Comparison of ENCODE assay signal across 1 mouse cellular context in the genomic region with DNA sequence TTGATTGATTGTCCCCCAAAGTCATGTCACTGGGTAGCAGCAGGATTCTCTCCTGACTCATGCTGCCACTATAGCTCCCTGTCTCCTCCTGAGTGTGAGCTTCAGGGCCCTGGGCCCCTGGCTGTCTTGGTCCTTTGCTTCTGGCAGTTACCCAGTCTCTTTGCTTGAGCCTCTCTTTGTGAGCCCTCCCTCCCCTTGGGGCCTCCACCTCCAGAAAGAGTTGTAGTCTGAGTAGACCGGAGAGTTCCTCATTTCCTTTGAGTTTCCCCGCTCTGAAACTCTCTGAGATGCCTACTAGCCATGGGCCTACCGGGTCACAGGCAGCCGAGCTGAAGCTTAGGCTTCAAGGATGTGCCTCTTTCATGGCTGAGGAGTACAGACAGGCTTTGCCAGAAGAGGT.
TF ChIP-seq lines count a peak whose summit lies in the region.

No protein-coding gene starts in this region.

TF ChIP-seq in MEL, 35 proteins besides CTCF, POLR2A, EP300 and RAD21:
- no peak for TF ChIP-seq ZMIZ1 (IDR thresholded peaks at IDR 0.05; ENCODE audit: low read depth, low read length)
- no peak for TF ChIP-seq POLR2AphosphoS5 (IDR thresholded peaks at IDR 0.05; ENCODE audit: borderline replicate concordance, low read depth, low read length)
- no peak for TF ChIP-seq USF2 (IDR thresholded peaks at IDR 0.05; ENCODE audit: borderline replicate concordance in 1 of 2, insufficient read depth in 1 of 2, low read depth in 1 of 2, low read length in 2 of 2)
- no peak for TF ChIP-seq ZKSCAN1 (IDR thresholded peaks at IDR 0.05; ENCODE audit: low read depth, low read length)
- no peak for TF ChIP-seq ZNF384 (IDR thresholded peaks at IDR 0.05; ENCODE audit: low read depth, low read length)
- TF ChIP-seq UBTF (IDR thresholded peaks at IDR 0.05; ENCODE audit: borderline replicate concordance, insufficient read depth, low read depth, low read length): no peak
- no peak for TF ChIP-seq MEF2A (IDR thresholded peaks at IDR 0.05; ENCODE audit: extremely low read depth, insufficient replicate concordance, low read depth, low read length, poor library complexity, severe bottlenecking)
